ENCODE assay signal across 17 mouse cellular contexts in the genomic region with DNA sequence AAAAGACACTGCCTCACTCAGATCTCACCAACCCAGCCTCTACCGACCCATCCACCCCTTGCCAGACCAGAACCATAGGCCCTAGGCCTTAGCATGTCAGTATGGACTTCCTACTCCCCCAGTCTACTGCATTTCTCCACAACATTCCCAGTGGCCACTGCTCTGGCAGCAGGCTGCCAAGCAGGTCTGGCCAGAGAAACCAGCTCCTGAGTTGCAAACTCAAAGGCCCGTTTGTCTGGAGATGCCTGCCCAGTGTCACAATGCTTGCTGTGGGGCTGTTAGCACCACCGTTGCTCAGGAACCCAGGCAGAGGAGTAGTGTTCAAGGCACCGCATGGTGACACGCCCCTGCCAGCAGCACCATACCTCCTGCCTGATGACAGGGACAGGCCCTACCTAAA. TPM values are rescaled to one million over a fixed set of nuclear protein-coding genes. Genes with fewer than 3 reads are reported as not detected.
A peak's percentile ranks its signal among the peaks of the same experiment; 100 is the strongest.
DNase-seq lines count a peak whose midpoint lies in the region; ATAC-seq and TF ChIP-seq lines count a peak whose summit lies in the region.
"Had no signal": no experiment of that assay in that cellular context is flagged by ENCODE, and none has a peak within 500 bp of the region (broad histone marks: within the 10 kb centered on the region; RNA-seq: fewer than 3 reads in every experiment).

No protein-coding gene starts in this region.

- peaks cover 57% of the 10 kb centered on the region for H3K4me1 ChIP-seq in midbrain, embryonic 13.5 days (replicated peaks)
- H3K4me1 ChIP-seq in midbrain, embryonic 14.5 days (ENCODE audit: control insufficient read depth, insufficient read depth, low read length), result peaks cover 22% of the 10 kb centered on the region
- peaks cover 39% of the 10 kb centered on the region for H3K4me1 ChIP-seq in thymus, adult 2 months (replicated peaks; ENCODE audit: control insufficient read depth, insufficient read depth, low read length)

- no peak for TF ChIP-seq CTCF in thymus, adult 2 months (IDR thresholded peaks at IDR 0.05; ENCODE audit: borderline replicate concordance, control insufficient read depth, extremely low read depth, insufficient read depth, low read length, poor library complexity)

- H3K9me3 ChIP-seq in midbrain, embryonic 13.5 days, result no peaks in the 10 kb centered on the region
- H3K9me3 ChIP-seq in midbrain, embryonic 14.5 days (ENCODE audit: control insufficient read depth, low read length), result no peaks in the 10 kb centered on the region
- H3K9me3 ChIP-seq: embryonic facial prominence, embryonic 12.5 days; heart, embryonic 15.5 days had no signal

- no peak overlapping the region for H3K4me3 ChIP-seq in midbrain, embryonic 13.5 days (replicated peaks)
- H3K4me3 ChIP-seq in midbrain, embryonic 14.5 days (replicated peaks; ENCODE audit: low read depth, low read length), result no peak overlapping the region
- no peak overlapping the region for H3K4me3 ChIP-seq in thymus, adult 2 months (ENCODE audit: control insufficient read depth, insufficient read depth, low read length)
- H3K4me3 ChIP-seq: embryonic facial prominence, embryonic 12.5 days; heart, embryonic 15.5 days had no signal

- 0 out of 2 replicates have a peak overlapping the region, but pooled peaks have one; percentile 19 for H3K9ac ChIP-seq in midbrain, embryonic 13.5 days (replicated peaks)
- no peak overlapping the region for H3K9ac ChIP-seq in midbrain, embryonic 14.5 days (replicated peaks; ENCODE audit: low read length)
- H3K9ac ChIP-seq: embryonic facial prominence, embryonic 12.5 days; heart, embryonic 15.5 days had no signal

- no peak overlapping the region for H3K27ac ChIP-seq in midbrain, embryonic 13.5 days
- no peak overlapping the region for H3K27ac ChIP-seq in midbrain, embryonic 14.5 days (replicated peaks; ENCODE audit: low read depth, low read length)
- H3K27ac ChIP-seq in thymus, adult 2 months (ENCODE audit: control insufficient read depth, insufficient read depth, low read length), result no peak overlapping the region
- H3K27ac ChIP-seq: embryonic facial prominence, embryonic 12.5 days; heart, embryonic 15.5 days had no signal

- DNase-seq in kidney, postnatal 10 days, result peak; percentile 46
- DNase-seq in kidney, postnatal 14 days, result no peak
- DNase-seq in midbrain, embryonic 14.5 days, result no peak
- peak; percentile 91 for DNase-seq in fat pad, adult 2 months (ENCODE audit: extremely low read depth, low read depth, low spot score)
- peak; percentile 54 for DNase-seq in lung, postnatal 36 days
- DNase-seq in thymus, adult 2 months, result no peak
- DNase-seq in adrenal gland, adult 8-10 months, result no peak
- DNase-seq: cerebellum, adult 9-11 months; gastrocnemius, postnatal 25 days; kidney, adult 2 months; layer of hippocampus, postnatal 36 days; thymus, adult 18-20 months had no signal

- no peak for ATAC-seq in midbrain, embryonic 13.5 days
- no peak for ATAC-seq in midbrain, embryonic 14.5 days (ENCODE audit: low FRiP score, low TSS enrichment)
- ATAC-seq: forebrain, embryonic 16.5 days had no signal

- WGBS in midbrain, embryonic 13.5 days, result 85% methylated on average over 5 of the region's 5 CpGs
- WGBS in midbrain, embryonic 14.5 days, result 89% methylated on average over 5 of the region's 5 CpGs
- WGBS in thymus, adult 2 months, result 91% methylated on average over 5 of the region's 5 CpGs

- no peak for TF ChIP-seq POLR2A in thymus, adult 2 months (IDR thresholded peaks at IDR 0.05; ENCODE audit: control insufficient read depth, extremely low read depth, insufficient read depth, low read length, poor library complexity)

- peaks cover 35% of the 10 kb centered on the region for H3K36me3 ChIP-seq in midbrain, embryonic 13.5 days
- H3K36me3 ChIP-seq in midbrain, embryonic 14.5 days (ENCODE audit: control insufficient read depth, insufficient read depth, low read length), result peaks cover 30% of the 10 kb centered on the region
- H3K36me3 ChIP-seq in thymus, adult 2 months (ENCODE audit: control insufficient read depth, insufficient read depth, low read length), result no peaks in the 10 kb centered on the region
- H3K36me3 ChIP-seq: heart, embryonic 15.5 days had no signal

- H3K27me3 ChIP-seq in midbrain, embryonic 13.5 days, result no peaks in the 10 kb centered on the region
- no peaks in the 10 kb centered on the region for H3K27me3 ChIP-seq in midbrain, embryonic 14.5 days (ENCODE audit: control insufficient read depth, insufficient read depth, low read length)
- no peaks in the 10 kb centered on the region for H3K27me3 ChIP-seq in thymus, adult 2 months (ENCODE audit: control insufficient read depth, insufficient read depth, low read length)
- H3K27me3 ChIP-seq: embryonic facial prominence, embryonic 12.5 days; heart, embryonic 15.5 days had no signal

- no peak overlapping the region for H3K4me2 ChIP-seq in midbrain, embryonic 13.5 days (replicated peaks)
- H3K4me2 ChIP-seq in midbrain, embryonic 14.5 days (ENCODE audit: low read length), result no peak overlapping the region
- H3K4me2 ChIP-seq: embryonic facial prominence, embryonic 12.5 days; heart, embryonic 15.5 days had no signal

RNA-seq across cellular contexts. Expression of a gene that starts 5.0 kb away (rescaled TPM):
- 80.3 and 91.8 TPM in 2 replicates for polyA plus RNA-seq in midbrain, embryonic 13.5 days (2015; fragmentation: Nextera tagmentation; extraction: Ambion mirVana)
- polyA plus RNA-seq in midbrain, embryonic 14.5 days (2014; fragmentation: Nextera tagmentation; extraction: Ambion mirVana), result 69.5 and 73.4 TPM in 2 replicates
- 165 and 202 TPM in 2 replicates for polyA plus RNA-seq in thymus, adult 2 months (2012; rRNA removed)
- total RNA-seq in adrenal gland, adult 8-10 months (2022), result 10 to 100 TPM; 49.6 to 81.8 (median 63.1) TPM
- total RNA-seq: megakaryocyte-erythroid progenitor cell, adult 5-6 weeks had no signal

Comparison
In these comparisons a context has a peak if more than half of its experiments do, and no peak if none do; other contexts are left out.
1. DNase-seq: peak in kidney, postnatal 10 days (single experiment), fat pad, adult 2 months (single experiment) and lung, postnatal 36 days (single experiment); none in kidney, postnatal 14 days (single experiment), midbrain, embryonic 14.5 days (single experiment), thymus, adult 2 months (single experiment) and adrenal gland, adult 8-10 months (single experiment).